Mouse (Mus musculus) left cerebral cortex, postnatal 25 days (tissue): ENCODE measurements at regions not wholly inside any gene's neighbourhood (a gene's known extent, or its start where the extent isn't known, plus 50 kb on each side); places are given as distances from the start of the nearest gene placed in this dataset.

Source experiments
- DNase-seq, 2 experiments: peaks; one replicate each; pipeline ENCODE4 v3.0.0; 2022; ENCODE audit warnings: low spot score in 2 of 2, mixed read lengths in 1 of 2
- intact Hi-C: fragments of 180-260 bp; cut with DNase I; formaldehyde crosslinking; loops from one replicate; pipeline ENCODE4 v1.15.1; 2025

DNA sequence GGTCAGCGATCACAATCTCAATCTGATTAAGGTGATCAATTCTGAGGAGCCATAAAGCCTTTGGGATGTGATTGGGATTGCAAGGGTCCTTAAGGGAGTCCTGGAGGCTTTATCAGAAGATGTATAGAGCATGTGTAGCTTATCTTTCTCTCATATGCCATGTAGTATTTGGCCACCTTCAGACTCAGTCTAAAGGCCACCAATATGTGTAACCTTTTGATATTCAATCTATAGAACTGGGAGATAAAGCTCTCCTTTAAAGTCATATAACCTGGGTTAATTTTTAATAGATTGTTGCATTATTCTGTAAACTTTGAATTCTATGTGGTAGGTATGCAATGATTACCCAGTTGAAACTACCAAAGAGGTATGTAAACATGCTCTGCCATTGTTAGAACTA, 314.1 kb downstream of the Cdh11 start:
- DNase-seq, result no peak
- intact Hi-C loops, result no loop called here

DNA sequence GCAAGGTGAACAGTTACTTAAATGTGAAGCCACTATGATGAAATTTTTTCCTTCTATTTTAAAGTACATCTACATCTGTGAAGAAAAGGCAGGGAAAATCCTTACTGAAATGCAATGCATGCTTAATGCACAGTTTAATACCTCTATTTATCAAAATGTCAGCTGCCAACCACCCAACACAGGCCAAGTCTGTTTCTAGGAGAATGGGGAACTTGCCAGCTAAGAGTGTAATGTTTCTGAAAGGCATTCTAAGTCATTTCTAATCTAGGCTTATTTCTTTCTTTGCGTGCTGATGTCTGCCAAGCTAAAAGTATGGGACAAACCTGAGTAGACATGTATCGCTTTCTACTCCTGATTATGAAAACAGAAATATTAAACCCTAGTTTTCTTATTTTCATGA, 322.8 kb downstream of the Cdh11 start:
- no peak for DNase-seq
- intact Hi-C loops, result no loop called here

DNA sequence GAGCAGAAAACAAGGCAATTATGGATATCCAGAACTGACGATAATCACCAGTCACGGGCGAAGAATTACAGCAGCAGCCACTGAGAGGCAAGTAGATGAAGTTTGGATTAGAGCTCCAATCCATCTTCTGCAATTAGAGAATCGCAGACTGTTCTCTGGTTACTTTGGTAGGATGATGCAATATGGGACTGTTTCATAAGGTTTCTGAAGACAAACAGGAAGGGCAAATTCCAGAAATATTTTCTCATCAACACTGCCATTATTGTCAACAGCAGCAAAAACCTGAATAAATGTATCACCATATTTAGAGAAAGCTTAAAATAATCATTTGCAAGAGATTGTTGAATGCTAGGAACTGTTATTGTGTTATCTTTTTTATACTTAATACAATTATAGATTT, 342.4 kb downstream of the Cdh11 start:
- DNase-seq, result no peak
- intact Hi-C loops, result no loop called here

DNA sequence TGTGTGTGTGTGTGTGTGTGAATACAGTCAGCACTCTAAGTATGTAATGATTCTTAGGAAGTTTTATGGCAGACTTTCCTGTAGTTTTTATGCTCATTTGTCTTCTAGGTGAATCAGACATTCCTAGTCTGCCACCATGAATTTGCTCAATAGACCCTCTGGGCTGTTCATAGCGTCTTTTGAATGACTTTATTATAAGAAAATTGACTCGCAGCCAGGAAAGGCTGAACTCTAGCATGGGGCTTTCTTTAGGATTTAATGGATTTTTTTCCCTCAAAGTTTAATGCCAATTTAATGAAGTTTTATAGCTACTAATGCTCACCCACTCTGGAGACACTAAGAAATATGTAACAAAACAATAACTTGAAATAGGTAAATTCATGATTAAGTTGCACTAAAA, 363.6 kb downstream of the Cdh11 start:
- intact Hi-C loops, result no loop called here
- DNase-seq, result no peak

DNA sequence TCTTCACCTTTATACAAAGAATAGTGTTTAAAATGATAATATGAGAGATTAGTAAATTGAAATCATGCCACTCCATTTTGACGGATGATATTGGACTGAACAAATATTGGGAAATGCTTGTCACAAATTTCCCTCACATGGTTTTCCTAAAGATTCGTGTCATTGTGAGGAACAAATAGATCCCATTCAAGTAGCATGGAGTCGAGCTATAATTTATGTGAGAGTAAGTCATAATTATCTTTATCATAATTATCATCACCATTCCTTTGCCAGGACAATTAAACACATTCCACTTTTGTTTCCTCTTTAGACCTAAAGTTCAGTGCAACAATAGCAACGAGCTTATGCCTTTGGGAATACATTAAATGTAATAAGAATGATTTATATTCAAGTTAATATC, 370.5 kb downstream of the Cdh11 start:
- intact Hi-C loops, result no loop called here
- no peak for DNase-seq

DNA sequence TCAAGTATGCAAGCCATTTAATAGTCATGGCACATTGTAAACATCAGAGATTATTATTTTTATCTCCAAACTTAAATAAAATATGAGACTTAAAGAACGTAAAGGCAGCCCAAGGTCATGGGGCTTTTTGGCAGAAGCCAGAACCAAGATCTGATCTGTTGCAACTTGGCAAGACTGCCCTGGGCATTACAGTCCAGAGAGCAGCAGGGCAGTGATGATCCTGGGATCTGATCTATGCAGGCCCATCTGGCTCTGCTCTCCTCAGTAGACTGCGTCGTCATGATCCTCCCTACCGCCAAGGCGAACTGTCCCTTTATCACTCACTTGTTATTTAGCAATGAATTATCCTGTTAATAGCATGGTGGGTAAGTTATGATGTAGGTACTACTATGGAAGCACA, 372.0 kb downstream of the Cdh11 start:
- intact Hi-C loops, result no loop called here

DNA sequence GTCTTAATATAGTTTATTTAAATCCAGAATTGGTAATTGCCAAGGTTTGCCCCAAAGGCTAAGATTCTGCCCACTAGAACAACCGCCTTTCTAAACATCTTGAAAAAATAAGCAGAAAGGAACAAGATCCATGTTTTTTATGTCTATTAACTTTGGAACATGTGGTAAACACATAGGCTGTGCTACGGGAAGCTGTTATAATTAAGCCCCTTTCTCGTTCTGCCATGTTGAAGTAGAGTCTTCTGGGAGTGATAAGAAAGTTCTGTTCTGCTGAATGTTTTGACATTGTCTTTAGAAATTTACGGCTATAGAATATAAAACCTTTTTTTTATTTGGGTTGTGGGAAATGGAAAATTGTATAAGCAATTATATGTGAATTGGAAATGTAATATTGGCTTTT, 397.9 kb downstream of the Cdh11 start:
- intact Hi-C loops, result no loop called here
- DNase-seq, result no peak

More for the DNA sequence above, 372.0 kb downstream of the Cdh11 start:
- no peak for DNase-seq

DNA sequence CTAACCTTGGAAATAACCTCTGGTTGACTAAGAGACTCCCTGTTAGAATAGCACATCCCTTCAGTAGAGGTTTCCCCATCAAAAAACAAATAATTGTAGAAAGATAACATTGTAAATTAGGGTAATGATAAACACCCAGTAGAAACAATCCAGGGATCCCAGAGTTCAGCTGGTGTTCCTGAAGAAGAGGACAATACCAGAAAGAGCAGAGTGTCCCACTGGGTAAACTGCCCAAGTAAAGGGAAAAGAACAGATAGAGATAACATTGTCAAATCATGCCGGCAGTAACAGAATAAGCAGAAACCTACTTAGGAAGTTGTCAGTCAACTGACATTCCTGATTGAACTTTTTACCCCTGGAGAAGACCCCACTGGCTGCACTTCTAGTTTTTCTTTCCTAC, 440.1 kb downstream of the Cdh11 start:
- intact Hi-C loops, result no loop called here
- DNase-seq, result no peak

DNA sequence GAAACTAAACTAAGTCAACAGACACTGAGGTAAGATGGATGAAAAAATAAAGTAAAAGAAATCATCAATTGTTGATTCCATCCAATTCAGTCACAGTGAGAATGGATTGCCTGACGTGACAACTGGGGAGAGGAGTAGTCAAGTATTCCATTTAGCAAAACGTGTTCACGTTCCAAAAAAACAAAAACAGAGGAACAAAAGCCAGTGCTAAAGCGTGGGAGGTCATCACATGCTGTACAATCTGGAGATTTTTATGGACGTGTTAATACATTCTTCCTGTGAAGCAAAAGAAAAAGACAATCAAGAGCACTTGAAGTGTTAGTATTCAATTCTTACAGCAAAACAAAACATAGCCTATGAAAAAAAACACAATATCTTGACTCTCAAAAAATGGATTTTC, 452.9 kb downstream of the Cdh11 start:
- DNase-seq, result no peak
- intact Hi-C loops, result no loop called here

DNA sequence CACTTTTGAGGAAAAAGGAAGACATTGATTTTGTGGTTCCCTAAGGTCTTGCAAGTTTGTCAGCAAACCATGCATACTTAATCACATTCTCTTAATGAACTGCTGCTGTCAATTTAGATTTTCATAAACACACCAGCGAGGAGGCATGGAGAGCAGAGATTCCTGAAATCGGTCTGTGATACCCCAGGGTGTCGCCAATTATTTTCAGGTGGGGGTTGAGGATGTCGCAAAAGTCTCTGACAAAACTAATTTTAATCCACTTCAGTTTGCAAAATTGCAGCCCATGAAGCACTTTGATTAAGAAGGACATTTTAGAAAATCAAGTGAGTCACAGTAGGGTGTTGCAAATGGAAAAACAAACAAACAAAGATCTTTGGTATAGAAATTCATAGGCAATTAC, 454.3 kb downstream of the Cdh11 start:
- intact Hi-C loops, result no loop called here
- no peak for DNase-seq

DNA sequence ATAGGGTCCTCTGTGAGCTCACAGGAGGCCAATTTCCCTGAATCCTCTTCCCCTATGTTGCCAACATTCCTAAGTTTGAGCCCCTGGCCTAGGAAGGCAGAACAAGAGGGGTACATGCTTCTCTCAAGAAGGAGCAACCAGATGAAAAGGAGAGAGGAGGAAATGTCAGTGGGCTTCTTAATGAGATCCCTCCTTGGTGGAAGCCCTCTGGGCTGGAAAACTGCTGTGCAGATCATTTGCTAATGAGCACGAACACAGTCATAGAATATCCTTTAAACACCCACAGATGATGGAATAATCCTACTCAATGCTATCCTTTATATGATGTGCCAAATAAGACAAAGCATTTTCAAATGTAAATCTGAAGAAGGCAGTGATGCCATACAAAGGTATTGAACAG, 455.5 kb downstream of the Cdh11 start:
- DNase-seq, result no peak
- intact Hi-C loops, result no loop called here
